25 mouse cellular contexts compared by ENCODE assay signal in the genomic region with DNA sequence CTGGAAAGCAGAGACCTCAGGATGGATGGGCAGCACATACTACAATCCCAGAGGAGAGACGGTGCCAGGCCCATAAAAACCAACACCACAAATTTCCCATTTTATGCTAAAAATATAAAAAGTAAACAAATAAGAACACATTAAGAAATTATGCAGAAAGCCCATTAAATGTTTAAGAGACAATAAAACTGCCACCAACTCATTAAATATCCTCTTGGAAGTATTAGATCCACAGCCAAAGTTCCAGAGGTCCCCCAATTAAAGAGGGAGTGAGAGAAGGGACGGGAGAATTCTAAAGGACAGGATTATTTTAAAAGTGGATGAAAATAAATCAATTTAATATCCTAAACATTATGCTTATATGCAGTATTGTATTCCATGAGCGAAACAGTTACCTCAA. TPM values are rescaled to one million over a fixed set of nuclear protein-coding genes. Genes with fewer than 3 reads are reported as not detected.
DNase-seq lines count a peak whose midpoint lies in the region; ATAC-seq and TF ChIP-seq lines count a peak whose summit lies in the region.
"Had no signal": no experiment of that assay in that cellular context is flagged by ENCODE, and none has a peak within 500 bp of the region (broad histone marks: within the 10 kb centered on the region; RNA-seq: fewer than 3 reads in every experiment).

No protein-coding gene starts in this region.

- WGBS in kidney, postnatal 0 days, result 45% methylated on average over 3 of the region's 3 CpGs
- WGBS in kidney, adult 2 months, result 75% methylated on average over 3 of the region's 3 CpGs

- H3K9me3 ChIP-seq in kidney, postnatal 0 days (replicated peaks; ENCODE audit: low read length), result no peaks in the 10 kb centered on the region
- H3K9me3 ChIP-seq: embryonic facial prominence, embryonic 10.5 days; embryonic facial prominence, embryonic 13.5 days; forebrain, embryonic 12.5 days; forebrain, embryonic 15.5 days; hindbrain, embryonic 10.5 days; hindbrain, embryonic 13.5 days had no signal

- no peaks in the 10 kb centered on the region for H3K4me1 ChIP-seq in kidney, postnatal 0 days (replicated peaks; ENCODE audit: insufficient read depth, low read length)
- H3K4me1 ChIP-seq in kidney, adult 2 months (ENCODE audit: control insufficient read depth, insufficient read depth, low read length), result no peaks in the 10 kb centered on the region
- H3K4me1 ChIP-seq: embryonic facial prominence, embryonic 13.5 days had no signal

- peak; percentile 75 for DNase-seq in kidney, postnatal 0 days (ENCODE audit: low spot score)
- no peak for DNase-seq in kidney, adult 11 months
- DNase-seq in kidney, postnatal 4 days, result peak; percentile 32 to 51
- DNase-seq in kidney, adult 2 months, result no peak
- peak; percentile 46 for DNase-seq in hindlimb bud, embryonic 11.5 days (ENCODE audit: extremely low spot score, low read depth, low spot score)
- no peak for DNase-seq in spleen, postnatal 14 days (ENCODE audit: low spot score in 2 of 2)
- DNase-seq: adrenal gland, adult 2 months; adrenal gland, postnatal 14 days; cerebellum, adult 11-12 months; cerebellum, adult 8-10 months; cerebellum, postnatal 10 days; cerebellum, postnatal 36 days; gastrocnemius, postnatal 10 days; gastrocnemius, postnatal 36 days; heart, postnatal 36 days had no signal

- no peak overlapping the region for H3K4me3 ChIP-seq in kidney, postnatal 0 days (replicated peaks; ENCODE audit: low read depth, low read length)
- no peak overlapping the region for H3K4me3 ChIP-seq in kidney, adult 2 months (ENCODE audit: insufficient read depth, low read depth, low read length)
- H3K4me3 ChIP-seq: embryonic facial prominence, embryonic 10.5 days; embryonic facial prominence, embryonic 13.5 days; erythroblast, embryonic 14.5 days; forebrain, embryonic 12.5 days; forebrain, embryonic 15.5 days; hindbrain, embryonic 10.5 days; hindbrain, embryonic 13.5 days had no signal

- H3K36me3 ChIP-seq in kidney, postnatal 0 days (ENCODE audit: insufficient read depth, low read length), result no peaks in the 10 kb centered on the region
- H3K36me3 ChIP-seq in kidney, adult 2 months (ENCODE audit: control insufficient read depth, insufficient read depth, low read length), result no peaks in the 10 kb centered on the region
- H3K36me3 ChIP-seq: embryonic facial prominence, embryonic 10.5 days; embryonic facial prominence, embryonic 13.5 days; forebrain, embryonic 12.5 days; forebrain, embryonic 15.5 days; hindbrain, embryonic 10.5 days; hindbrain, embryonic 13.5 days had no signal

- TF ChIP-seq POLR2A in kidney, adult 2 months (IDR thresholded peaks at IDR 0.05; ENCODE audit: low read depth, low read length), result no peak

- H3K27me3 ChIP-seq in kidney, postnatal 0 days (ENCODE audit: insufficient read depth, low read length), result no peaks in the 10 kb centered on the region
- no peaks in the 10 kb centered on the region for H3K27me3 ChIP-seq in kidney, adult 2 months (replicated peaks; ENCODE audit: control insufficient read depth, insufficient read depth, low read length)
- H3K27me3 ChIP-seq: forebrain, embryonic 12.5 days; forebrain, embryonic 15.5 days; hindbrain, embryonic 13.5 days had no signal

- H3K27ac ChIP-seq in kidney, postnatal 0 days, result no peak overlapping the region
- H3K27ac ChIP-seq in kidney, adult 2 months (ENCODE audit: insufficient read depth, low read depth, low read length), result no peak overlapping the region
- H3K27ac ChIP-seq: embryonic facial prominence, embryonic 10.5 days; embryonic facial prominence, embryonic 13.5 days; forebrain, embryonic 12.5 days; forebrain, embryonic 15.5 days; hindbrain, embryonic 10.5 days; hindbrain, embryonic 13.5 days had no signal

- no peak for ATAC-seq in kidney, postnatal 0 days (replicated peaks; ENCODE audit: low FRiP score, low read depth)
- ATAC-seq: CD4-positive, CD25-positive, alpha-beta regulatory T cell, adult 4 months; forebrain, embryonic 15.5 days; hindbrain, embryonic 16.5 days had no signal

- no peak overlapping the region for H3K9ac ChIP-seq in kidney, postnatal 0 days (ENCODE audit: low read depth, low read length)
- H3K9ac ChIP-seq: embryonic facial prominence, embryonic 13.5 days; forebrain, embryonic 12.5 days; forebrain, embryonic 15.5 days; hindbrain, embryonic 13.5 days had no signal

- H3K4me2 ChIP-seq in kidney, postnatal 0 days (ENCODE audit: low read length), result no peak overlapping the region
- H3K4me2 ChIP-seq: embryonic facial prominence, embryonic 13.5 days; forebrain, embryonic 12.5 days; forebrain, embryonic 15.5 days; heart, embryonic 11.5 days; hindbrain, embryonic 13.5 days had no signal

- no peak for TF ChIP-seq CTCF in kidney, postnatal 0 days (IDR thresholded peaks at IDR 0.05; ENCODE audit: low read depth)
- no peak for TF ChIP-seq CTCF in kidney, adult 2 months (conservative IDR thresholded peaks at IDR 0.05; ENCODE audit: insufficient read depth, insufficient read length, low read depth, low read length)

RNA-seq across cellular contexts. Expression of gene Bmpr1b, which starts 43.0 kb away (rescaled TPM):
- polyA plus RNA-seq in kidney, postnatal 0 days (2015; fragmentation: Nextera tagmentation; extraction: Ambion mirVana), result 7.6 and 8.1 TPM in 2 replicates
- polyA plus RNA-seq in kidney, adult 2 months (2012; rRNA removed), result 1.4 and 2.0 TPM in 2 replicates
- polyA plus RNA-seq: CD4-positive, CD25-positive, alpha-beta regulatory T cell, adult 4 months; erythroblast, embryonic 14.5 days had no signal

Comparison
In these comparisons a context has a peak if more than half of its experiments do, and no peak if none do; other contexts are left out.
1. DNase-seq: peak in kidney, postnatal 0 days (single experiment), kidney, postnatal 4 days (2 of 2) and hindlimb bud, embryonic 11.5 days (single experiment); none in kidney, adult 11 months (single experiment), kidney, adult 2 months (single experiment) and spleen, postnatal 14 days (0 of 2).